Comparison of ENCODE assay signal across 19 mouse cellular contexts in genomic region chr12:81675557-81675956, GRCm38 (mm10). TPM values are rescaled to one million over a fixed set of nuclear protein-coding genes. Genes with fewer than 3 reads are reported as not detected.
A peak's percentile ranks its signal among the peaks of the same experiment; 100 is the strongest.
DNase-seq lines count a peak whose midpoint lies in the region; ATAC-seq and TF ChIP-seq lines count a peak whose summit lies in the region.
"Had no signal": no experiment of that assay in that cellular context is flagged by ENCODE, and none has a peak within 500 bp of the region (broad histone marks: within the 10 kb centered on the region; RNA-seq: fewer than 3 reads in every experiment).

No protein-coding gene starts in this region.

- peak; percentile 57 for ATAC-seq in Patski
- ATAC-seq in megakaryocyte progenitor cell, adult 5-6 weeks (replicated peaks; ENCODE audit: poor library complexity), result peak; percentile 46; the same call in 1 of the 2 replicates
- no peak for ATAC-seq in frontal cortex, adult (ENCODE audit: low TSS enrichment)
- ATAC-seq: forebrain, embryonic 13.5 days; forebrain, postnatal 0 days; hindbrain, postnatal 0 days had no signal

- POLR2A ChIA-PET in Patski (lab: Charles Lee), result interaction anchor here (0.6 kb wide), 1 partner anchor 408 kb away, joined by 5 read pairs; no protein-coding TSS in a partner anchor

- peak; percentile 10 to 30 for DNase-seq in spleen, postnatal 36 days (ENCODE audit: low spot score in 2 of 2)
- no peak for DNase-seq in spleen, postnatal 10 days (ENCODE audit: low spot score in 2 of 2)
- peak; percentile 72 for DNase-seq in Patski (ENCODE audit: low read depth, low spot score)
- DNase-seq in gastrocnemius, postnatal 4 days (ENCODE audit: low spot score in 2 of 2), result no peak
- no peak for DNase-seq in urinary bladder, postnatal 4 days (ENCODE audit: low spot score in 2 of 2)
- DNase-seq: adrenal gland, adult 2 months; adrenal gland, postnatal 25 days; cerebellum, adult 18-20 months; cerebellum, adult 9-11 months; cerebellum, postnatal 36 days; forebrain, postnatal 0 days; gastrocnemius, postnatal 10 days; heart, postnatal 10 days; heart, postnatal 4 days had no signal

- TF ChIP-seq CTCF in Patski (IDR thresholded peaks at IDR 0.05), result no peak

- in situ Hi-C loops in Patski (cut with MboI; ENCODE audit: low pct_unique_long_range_greater_than_20kb), result no loop called here

- H3K27me3 ChIP-seq in Patski, result no peaks in the 10 kb centered on the region
- H3K27me3 ChIP-seq: forebrain, embryonic 13.5 days; hindbrain, embryonic 13.5 days had no signal

- CTCF ChIA-PET in Patski (lab: Charles Lee), result interaction anchor here (1.0 to 1.7 kb wide), 2 partner anchors 9 to 30 kb away, joined by 3 to 4 read pairs; no protein-coding TSS in a partner anchor

RNA-seq across cellular contexts. Expression of gene Ttc9, which starts 44.5 kb away (rescaled TPM):
- polyA plus RNA-seq in Patski (2021), result 28.1 TPM
- not detected in 2 replicates for total RNA-seq in megakaryocyte progenitor cell, adult 5-6 weeks (2015)
- not detected in 2 replicates for total RNA-seq in megakaryocyte progenitor cell, adult 5-6 weeks (2017)
- 10 to 100 TPM; 27.3 to 31.0 TPM for total RNA-seq in gastrocnemius, postnatal 4 days (2021)

Comparison
In these comparisons a context has a peak if more than half of its experiments do, and no peak if none do; other contexts are left out.
1. DNase-seq: peak in spleen, postnatal 36 days (2 of 2) and Patski (single experiment); none in spleen, postnatal 10 days (0 of 2), gastrocnemius, postnatal 4 days (0 of 2) and urinary bladder, postnatal 4 days (0 of 2).
2. RNA of gene Ttc9, which starts 44.5 kb away (total RNA-seq): 27.3 to 31.0 TPM in gastrocnemius, postnatal 4 days; not detected in megakaryocyte progenitor cell, adult 5-6 weeks; every median in the first group is over 10 times any median in the second.